Mouse (Mus musculus) CH12.LX (cell line): ENCODE results near the gene Pnp2. TPM values are rescaled to one million over a fixed set of nuclear protein-coding genes. Genes with fewer than 3 reads are reported as not detected.
A peak's percentile ranks its signal among the peaks of the same experiment; 100 is the strongest.
"Not testable (repeated sequence)": the region's sequence is repeated elsewhere in the genome, so short reads cannot be mapped to it uniquely, and the experiment has no call there.

Source experiments
- DNase-seq: peaks from one replicate; pipeline ENCODE4 v3.0.0-alpha.2; 2013; ENCODE audit errors: extremely low read depth
- H3K27ac ChIP-seq: 2 replicates; pipeline ENCODE4 v1.5.1; 2012; ENCODE audit warnings: low read depth, mild to moderate bottlenecking, control low read depth, moderate library complexity; ENCODE audit not compliant: insufficient read depth
- H3K27me3 ChIP-seq: replicated peaks from 2 replicates; pipeline ENCODE3; 2012; ENCODE audit warnings: inconsistent platforms
- H3K36me3 ChIP-seq, 2 experiments: replicated peaks in 1 of 2; 2 replicates each; pipeline versions ENCODE3 to v1.6.1; 2012; ENCODE audit warnings: inconsistent platforms in 1 of 2, low read length in 1 of 2, mild to moderate bottlenecking in 1 of 2, mixed read lengths in 1 of 2, moderate library complexity in 1 of 2; ENCODE audit not compliant: control insufficient read depth in 1 of 2, insufficient read depth in 1 of 2
- H3K4me1 ChIP-seq, 2 experiments: 2 replicates each; pipeline ENCODE4 v1.6.1; 2012; ENCODE audit warnings: inconsistent platforms in 1 of 2, moderate library complexity in 1 of 2; ENCODE audit not compliant: insufficient read depth in 2 of 2, control insufficient read depth in 1 of 2
- H3K4me2 ChIP-seq: 2 replicates; pipeline ENCODE4 v1.6.1; 2012; ENCODE audit warnings: low read depth, mild to moderate bottlenecking, control low read depth; ENCODE audit not compliant: poor library complexity, insufficient read depth, severe bottlenecking
- H3K4me3 ChIP-seq, 3 experiments: fragments of 150-350 bp in 1 of 3; sonication (generic) in 1 of 3; replicated peaks in 1 of 3; 2 replicates each; pipeline versions ENCODE3 to v1.5.1; 2011 to 2012; ENCODE audit warnings: low read depth in 2 of 3, low read length in 2 of 3, mild to moderate bottlenecking in 2 of 3, moderate library complexity in 2 of 3, control low read depth in 1 of 3, improper control_type of control experiment in 1 of 3, inconsistent platforms in 1 of 3, mixed read lengths in 1 of 3; ENCODE audit not compliant: poor library complexity in 1 of 3
- H3K79me2 ChIP-seq: replicated peaks from 2 replicates; pipeline ENCODE4 v1.6.1; 2012; ENCODE audit warnings: mild to moderate bottlenecking, moderate library complexity; ENCODE audit not compliant: control insufficient read depth, poor library complexity, insufficient read depth, severe bottlenecking; ENCODE audit errors: extremely low read depth
- H3K9ac ChIP-seq: 2 replicates; pipeline ENCODE4 v1.6.1; 2012; ENCODE audit warnings: low read depth, mild to moderate bottlenecking, control low read depth, moderate library complexity; ENCODE audit not compliant: insufficient read depth
- H3K9me3 ChIP-seq: replicated peaks from 2 replicates; pipeline ENCODE3; 2012; ENCODE audit warnings: low read length, inconsistent platforms, mixed read lengths
- CHD1 ChIP-seq: IDR thresholded peaks from 2 replicates; pipeline ENCODE4 v1.6.1; 2012; ENCODE audit warnings: low read depth, low read length, improper control_type of control experiment, inconsistent platforms
- CTCF ChIP-seq, 2 experiments: IDR thresholded peaks in 1 of 2; conservative IDR thresholded peaks in 1 of 2; 2 replicates each; pipeline ENCODE4 v1.5.1; 2011 to 2012; ENCODE audit warnings: low read depth in 2 of 2, low read length in 2 of 2, improper control_type of control experiment in 1 of 2, inconsistent platforms in 1 of 2, mild to moderate bottlenecking in 1 of 2, moderate library complexity in 1 of 2
- E2F4 ChIP-seq: IDR thresholded peaks from 2 replicates; pipeline ENCODE4 v1.6.1; 2011; ENCODE audit warnings: low read depth, low read length, improper control_type of control experiment; ENCODE audit not compliant: insufficient replicate concordance
- ETS1 ChIP-seq: conservative IDR thresholded peaks from 2 replicates; pipeline ENCODE4 v1.6.1; 2012; ENCODE audit warnings: low read depth, mild to moderate bottlenecking, inconsistent platforms, low read length, improper control_type of control experiment, moderate library complexity
- IRF4 ChIP-seq: IDR thresholded peaks from 2 replicates; pipeline ENCODE4 v1.6.1; 2014; ENCODE audit warnings: low read depth, mild to moderate bottlenecking, inconsistent platforms, low read length, improper control_type of control experiment
- JUND ChIP-seq: conservative IDR thresholded peaks from 2 replicates; pipeline ENCODE4 v1.6.1; 2011; ENCODE audit warnings: low read depth, low read length, improper control_type of control experiment
- KAT2A ChIP-seq: IDR thresholded peaks from 2 replicates; pipeline ENCODE4 v1.6.1; 2012; ENCODE audit warnings: low read length, improper control_type of control experiment, inconsistent platforms; ENCODE audit not compliant: insufficient replicate concordance
- MAZ ChIP-seq: IDR thresholded peaks from 2 replicates; pipeline ENCODE4 v1.6.1; 2012; ENCODE audit warnings: low read depth, mild to moderate bottlenecking, inconsistent platforms, low read length, improper control_type of control experiment, moderate library complexity
- MEF2A ChIP-seq: IDR thresholded peaks from 2 replicates; pipeline ENCODE4 v1.6.1; 2014; ENCODE audit warnings: low read depth, mild to moderate bottlenecking, inconsistent platforms, low read length, improper control_type of control experiment, borderline replicate concordance
- MXI1 ChIP-seq: IDR thresholded peaks from 2 replicates; pipeline ENCODE4 v1.6.1; 2011; ENCODE audit warnings: mild to moderate bottlenecking, low read depth, low read length, improper control_type of control experiment
- MYC ChIP-seq: IDR thresholded peaks from 2 replicates; pipeline ENCODE4 v1.6.1; 2011; ENCODE audit warnings: low read depth, mild to moderate bottlenecking, improper control_type of control experiment, low read length
- NELFE ChIP-seq: IDR thresholded peaks from 2 replicates; pipeline ENCODE4 v1.6.1; 2011; ENCODE audit warnings: low read depth, low read length, improper control_type of control experiment
- PAX5 ChIP-seq: IDR thresholded peaks from 2 replicates; pipeline ENCODE4 v1.6.1; 2012; ENCODE audit warnings: low read length, inconsistent platforms, mixed read lengths
- POLR2A ChIP-seq: IDR thresholded peaks from 2 replicates; pipeline ENCODE4 v1.6.1; 2011; ENCODE audit warnings: low read depth, mild to moderate bottlenecking, improper control_type of control experiment, low read length
- POLR2AphosphoS2 ChIP-seq: IDR thresholded peaks from 2 replicates; pipeline ENCODE4 v1.6.1; 2011; ENCODE audit warnings: low read depth, low read length, improper control_type of control experiment
- RCOR1 ChIP-seq: conservative IDR thresholded peaks from 2 replicates; pipeline ENCODE4 v1.6.1; 2012; ENCODE audit warnings: low read depth, mild to moderate bottlenecking, inconsistent platforms, low read length, improper control_type of control experiment
- SMC3 ChIP-seq: IDR thresholded peaks from 2 replicates; pipeline ENCODE4 v1.6.1; 2011; ENCODE audit warnings: low read depth, low read length, improper control_type of control experiment
- TBP ChIP-seq: conservative IDR thresholded peaks from 2 replicates; pipeline ENCODE4 v1.6.1; 2011; ENCODE audit warnings: low read depth, low read length, improper control_type of control experiment
- TCF12 ChIP-seq: IDR thresholded peaks from 2 replicates; pipeline ENCODE4 v1.6.1; 2014; ENCODE audit warnings: low read depth, mild to moderate bottlenecking, inconsistent platforms, low read length, improper control_type of control experiment
- UBTF ChIP-seq: IDR thresholded peaks from 2 replicates; pipeline ENCODE4 v1.6.1; 2012; ENCODE audit warnings: low read depth, mild to moderate bottlenecking, inconsistent platforms, low read length, improper control_type of control experiment, moderate library complexity
- USF2 ChIP-seq: conservative IDR thresholded peaks from 2 replicates; pipeline ENCODE4 v1.6.1; 2011; ENCODE audit warnings: low read depth, low read length, improper control_type of control experiment
- ZC3H11A ChIP-seq: IDR thresholded peaks from 2 replicates; pipeline ENCODE4 v1.6.1; 2012; ENCODE audit warnings: low read depth, mild to moderate bottlenecking, inconsistent platforms, low read length, improper control_type of control experiment
- ZKSCAN1 ChIP-seq: IDR thresholded peaks from 2 replicates; pipeline ENCODE4 v1.6.1; 2012; ENCODE audit warnings: low read depth, inconsistent platforms, low read length, improper control_type of control experiment, borderline replicate concordance
- ZMIZ1 ChIP-seq: IDR thresholded peaks from 2 replicates; pipeline ENCODE4 v1.6.1; 2012; ENCODE audit warnings: low read depth, mild to moderate bottlenecking, inconsistent platforms, low read length, improper control_type of control experiment
- ZNF384 ChIP-seq: IDR thresholded peaks from 2 replicates; pipeline ENCODE4 v1.6.1; 2012; ENCODE audit warnings: low read depth, low read length, improper control_type of control experiment, inconsistent platforms
- dilution Hi-C: fragments of 300-500 bp; cut with MboI; formaldehyde crosslinking; loops from 2 replicates; pipeline ENCODE4 v1.14.3; 2020; ENCODE audit warnings: low sequenced_read_pairs; ENCODE audit not compliant: extremely low pct_unique_long_range_greater_than_20kb, extremely low pct_ligation_motif_present
- in situ Hi-C: fragments of 300-500 bp; cut with MboI; formaldehyde crosslinking; loops from 3 replicates; pipeline ENCODE4 v1.14.3; 2019; ENCODE audit warnings: low sequenced_read_pairs, low pct_ligation_motif_present, low pct_unique_long_range_greater_than_20kb, mixed read lengths
- polyA plus RNA-seq: library from polyadenylated mRNA; unstranded; fragments of >175 nt; gene quantifications from 2 replicates; pipeline ENCODE4 v1.2.1, GENCODE M21; 2012; ENCODE audit warnings: low read depth; ENCODE audit not compliant: insufficient read length
- total RNA-seq, 2 experiments: library from RNA; depleted of rRNA; stranded (reverse); fragments of 300-350 nt in 1 of 2; fragments of >200 nt in 1 of 2; gene quantifications; 2 replicates each; pipeline ENCODE4 v1.2.3; 2012 to 2014

Gene Pnp2
- total and polyA plus RNA-seq, 3 experiments, result 0.21 TPM; not detected in 2

DNA sequence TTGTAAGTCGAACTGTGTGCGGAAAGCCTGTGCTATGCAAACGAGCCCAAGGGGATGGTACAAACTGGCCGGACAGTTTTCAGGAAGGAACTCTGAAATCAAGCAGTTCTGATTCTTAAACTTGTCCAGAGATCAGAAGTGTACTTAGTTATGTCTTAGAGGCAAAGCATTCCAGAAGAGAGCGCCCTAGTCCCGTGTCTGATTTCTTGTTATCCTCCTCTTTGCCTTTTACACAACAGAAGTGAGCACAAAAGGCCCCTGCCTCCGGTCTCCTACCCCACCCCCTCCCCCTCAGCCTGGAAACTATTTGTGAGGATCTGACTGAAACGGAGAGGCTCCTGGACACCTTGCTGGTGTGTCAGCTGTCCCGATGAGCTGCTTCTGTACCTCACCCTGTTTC is 20.9 kb downstream of the Pnp2 start (continued):
- TF ChIP-seq ZC3H11A (no peak), SMC3 (peak; percentile 23; the same call in 1 of the 2 replicates), IRF4 (peak; percentile 18; the same call in 1 of the 2 replicates), USF2 (no peak), PAX5 (no peak), MXI1 (0 out of 2 replicates have a peak, but pooled peaks have one; percentile 34), CTCF (conservative IDR thresholded peaks at IDR 0.05 in 1 of 2, IDR thresholded peaks at IDR 0.05 in 1 of 2; ENCODE audit: low read depth in 2 of 2, low read length in 2 of 2) (peak in 1 of 2 experiments; percentile 46; a peak in 2 of 4 replicates), NELFE (peak; percentile 54; the same call in 1 of the 2 replicates), KAT2A (no peak), TCF12 (no peak), UBTF (no peak), POLR2AphosphoS2 (no peak), POLR2A (no peak), ZKSCAN1 (no peak), MEF2A (no peak), E2F4 (no peak), ZNF384 (no peak), ZMIZ1 (no peak), MAZ (no peak)

DNA sequence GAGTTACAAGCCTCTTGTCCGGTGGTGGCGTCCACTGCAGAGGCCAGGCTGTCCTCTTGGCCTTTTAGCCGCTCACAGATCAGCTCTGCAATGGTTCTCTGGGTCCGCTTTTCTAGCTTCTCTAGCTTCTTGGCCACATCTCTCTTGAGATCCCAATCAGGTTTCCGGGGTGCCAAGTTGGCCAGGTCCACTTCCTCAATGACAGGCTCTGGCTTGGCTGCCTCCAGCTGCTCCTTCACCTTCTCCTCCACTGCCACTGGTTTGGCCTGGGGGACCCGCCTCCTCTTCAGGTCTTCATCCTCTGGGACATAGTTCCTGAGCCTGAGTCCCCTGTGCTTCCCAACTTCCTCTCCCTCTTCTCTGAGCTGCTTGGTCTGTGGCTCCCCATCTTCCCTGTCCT is 22.7 kb downstream of the Pnp2 start:
- H3K36me3 ChIP-seq, H3K4me2 ChIP-seq, H3K79me2 ChIP-seq, dilution Hi-C loops, H3K27me3 ChIP-seq, H3K4me3 ChIP-seq, H3K9me3 ChIP-seq, DNase-seq, in situ Hi-C loops, H3K9ac ChIP-seq, H3K27ac ChIP-seq: not testable (repeated sequence)
- peaks cover 0 to 30% of the 10 kb centered on the region in 2 experiments; a peak in 2 of 4 replicates for H3K4me1 ChIP-seq

DNA sequence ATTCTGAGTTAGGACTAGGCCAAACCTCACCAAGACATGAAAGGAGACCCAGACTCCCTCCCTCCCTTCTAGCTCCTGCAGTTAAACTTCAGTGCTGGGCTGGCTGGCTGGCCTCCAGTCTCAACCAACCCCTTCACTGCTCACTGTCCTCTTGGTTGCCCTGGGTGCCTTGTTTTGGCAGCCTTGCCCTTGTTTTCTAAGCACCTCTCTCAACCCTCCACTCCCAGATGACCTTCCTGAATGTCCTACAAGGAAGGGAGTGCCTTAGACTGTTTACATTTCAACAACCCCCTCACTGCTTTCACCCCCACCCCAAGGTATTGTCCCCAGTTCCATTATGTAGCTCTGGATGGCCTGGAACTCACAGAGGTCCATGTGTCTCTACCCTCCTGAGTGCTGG is 23.8 kb downstream of the Pnp2 start:
- peaks cover 5% of the 10 kb centered on the region for H3K9me3 ChIP-seq
- H3K36me3 ChIP-seq, result no peaks in the 10 kb centered on the region
- no peaks in the 10 kb centered on the region for H3K79me2 ChIP-seq
- in situ Hi-C loops (no loop called here), dilution Hi-C loops (no loop called here)
- peaks cover 0 to 30% of the 10 kb centered on the region in 2 experiments; a peak in 2 of 4 replicates for H3K4me1 ChIP-seq
- no peak for DNase-seq
- no peak overlapping the region for H3K4me2 ChIP-seq
- no peak overlapping the region for H3K27ac ChIP-seq
- no peak overlapping the region for H3K4me3 ChIP-seq
- H3K9ac ChIP-seq, result no peak overlapping the region
- no peak for TF ChIP-seq IRF4
- TF ChIP-seq ETS1, result no peak
- no peak for TF ChIP-seq MYC
- TF ChIP-seq CHD1, result no peak
- TF ChIP-seq JUND, result no peak
- no peak for TF ChIP-seq POLR2A
- no peak for TF ChIP-seq RCOR1
- no peak for TF ChIP-seq TBP
- no peak for TF ChIP-seq ZMIZ1
- TF ChIP-seq ZNF384, result no peak
- TF ChIP-seq, all 38 proteins: peak for 0
- H3K27me3 ChIP-seq, result no peaks in the 10 kb centered on the region
